34 mouse cellular contexts compared by ENCODE assay signal in genomic region chr10:42692794-42693193, GRCm38 (mm10).
"Had no signal": no experiment of that assay in that cellular context is flagged by ENCODE, and none has a peak within 500 bp of the region (broad histone marks: within the 10 kb centered on the region; RNA-seq: fewer than 3 reads in every experiment).

No protein-coding gene starts in this region.

- H3K27me3 ChIP-seq: heart, embryonic 12.5 days; heart, embryonic 13.5 days; heart, embryonic 15.5 days; hindbrain, embryonic 12.5 days; hindbrain, embryonic 13.5 days; hindbrain, embryonic 15.5 days; intestine, embryonic 15.5 days; kidney, embryonic 15.5 days had no signal

- H3K9ac ChIP-seq: heart, embryonic 12.5 days; heart, embryonic 13.5 days; heart, embryonic 15.5 days; hindbrain, embryonic 12.5 days; hindbrain, embryonic 13.5 days; hindbrain, embryonic 14.5 days; hindbrain, embryonic 15.5 days; intestine, embryonic 15.5 days; kidney, embryonic 15.5 days had no signal

- H3K4me3 ChIP-seq: heart, embryonic 10.5 days; heart, embryonic 12.5 days; heart, embryonic 13.5 days; heart, embryonic 15.5 days; hindbrain, embryonic 10.5 days; hindbrain, embryonic 12.5 days; hindbrain, embryonic 13.5 days; hindbrain, embryonic 15.5 days; intestine, embryonic 15.5 days; kidney, embryonic 15.5 days; layer of hippocampus, adult 2 months had no signal

- H3K4me2 ChIP-seq: heart, embryonic 11.5 days; heart, embryonic 12.5 days; heart, embryonic 13.5 days; heart, embryonic 15.5 days; hindbrain, embryonic 12.5 days; hindbrain, embryonic 13.5 days; hindbrain, embryonic 14.5 days; hindbrain, embryonic 15.5 days; intestine, embryonic 15.5 days; kidney, embryonic 15.5 days had no signal

- H3K36me3 ChIP-seq: heart, embryonic 12.5 days; heart, embryonic 13.5 days; heart, embryonic 15.5 days; hindbrain, embryonic 10.5 days; hindbrain, embryonic 12.5 days; hindbrain, embryonic 15.5 days; intestine, embryonic 15.5 days; kidney, embryonic 15.5 days had no signal

- H3K27ac ChIP-seq: heart, embryonic 10.5 days; heart, embryonic 13.5 days; heart, embryonic 15.5 days; hindbrain, embryonic 10.5 days; hindbrain, embryonic 12.5 days; hindbrain, embryonic 13.5 days; hindbrain, embryonic 14.5 days; hindbrain, embryonic 15.5 days; hindbrain, postnatal 0 days; intestine, embryonic 15.5 days; kidney, postnatal 0 days; layer of hippocampus, adult 2 months had no signal

- DNase-seq: heart, postnatal 10 days; heart, postnatal 14 days; heart, postnatal 36 days; heart, postnatal 4 days; kidney, adult 11 months; kidney, adult 18-20 months; kidney, adult 2 months; kidney, adult 8-10 months; kidney, adult 9 months; kidney, postnatal 10 days; kidney, postnatal 14 days; kidney, postnatal 25 days; kidney, postnatal 4 days; layer of hippocampus, adult 9-11 months; layer of hippocampus, postnatal 36 days had no signal

- ATAC-seq: hindbrain, embryonic 16.5 days; hindbrain, postnatal 0 days; inflammation-experienced regulatory T-cells, adult 6 months; intestine, embryonic 15.5 days; intestine, embryonic 16.5 days; intestine, postnatal 0 days had no signal

- H3K4me1 ChIP-seq: heart, embryonic 13.5 days; heart, embryonic 15.5 days; hindbrain, embryonic 10.5 days; intestine, embryonic 15.5 days had no signal

- H3K9me3 ChIP-seq: heart, embryonic 10.5 days; heart, embryonic 12.5 days; heart, embryonic 13.5 days; heart, embryonic 15.5 days; hindbrain, embryonic 10.5 days; hindbrain, embryonic 12.5 days; hindbrain, embryonic 13.5 days; hindbrain, embryonic 15.5 days; intestine, embryonic 15.5 days; kidney, embryonic 15.5 days had no signal
